Mouse (Mus musculus) testis, postnatal 14 days (tissue): Measurements from ENCODE around the gene Ccdc88c.
"Not testable (repeated sequence)": the region's sequence is repeated elsewhere in the genome, so short reads cannot be mapped to it uniquely, and the experiment has no call there.

Experiments
- DNase-seq: peaks from one replicate; pipeline ENCODE4 v3.0.0; 2021; ENCODE audit warnings: low spot score

Ccdc88c gene

GRCm38 (mm10) chr12:101017971-101018371 lies 10.9 kb downstream of the Ccdc88c start:
- no peak for DNase-seq

GRCm38 (mm10) chr12:101016412-101016928 lies 12.4 kb downstream of the Ccdc88c start:
- no peak for DNase-seq

GRCm38 (mm10) chr12:101015926-101016325 lies 12.9 kb downstream of the Ccdc88c start:
- DNase-seq: no peak

GRCm38 (mm10) chr12:101015165-101015560 lies 13.7 kb downstream of the Ccdc88c start:
- DNase-seq: no peak

GRCm38 (mm10) chr12:101014549-101015164 lies 14.2 kb downstream of the Ccdc88c start:
- no peak for DNase-seq

- not testable (repeated sequence) for DNase-seq
These were observed 15.2 kb downstream of the Ccdc88c start for GRCm38 (mm10) chr12:101013668-101014067.

- DNase-seq: no peak
These were observed 15.7 kb downstream of the Ccdc88c start for GRCm38 (mm10) chr12:101013078-101013665.

GRCm38 (mm10) chr12:101012197-101013077 lies 16.4 kb downstream of the Ccdc88c start:
- no peak for DNase-seq

- DNase-seq: no peak
These were observed 17.8 kb downstream of the Ccdc88c start for GRCm38 (mm10) chr12:101011017-101011416.

GRCm38 (mm10) chr12:101010148-101010920 lies 18.5 kb downstream of the Ccdc88c start:
- no peak for DNase-seq

- DNase-seq: no peak
These were observed 19.6 kb downstream of the Ccdc88c start for GRCm38 (mm10) chr12:101009225-101009624.

GRCm38 (mm10) chr12:101008648-101009047 lies 20.2 kb downstream of the Ccdc88c start:
- no peak for DNase-seq

GRCm38 (mm10) chr12:101007968-101008481 lies 20.8 kb downstream of the Ccdc88c start:
- DNase-seq: no peak

- no peak for DNase-seq
These were observed 21.4 kb downstream of the Ccdc88c start for GRCm38 (mm10) chr12:101007427-101007826.

- no peak for DNase-seq
These were observed 23.0 kb downstream of the Ccdc88c start for GRCm38 (mm10) chr12:101005665-101006420.

- no peak for DNase-seq
These were observed 23.9 kb downstream of the Ccdc88c start for GRCm38 (mm10) chr12:101004982-101005381.

GRCm38 (mm10) chr12:101002801-101003513 lies 25.9 kb downstream of the Ccdc88c start:
- DNase-seq: no peak

- DNase-seq: no peak
These were observed 29.5 kb downstream of the Ccdc88c start for GRCm38 (mm10) chr12:100999061-100999954.

GRCm38 (mm10) chr12:100998564-100998962 lies 30.3 kb downstream of the Ccdc88c start:
- no peak for DNase-seq
